Mouse (Mus musculus) cerebellum, postnatal 36 days (tissue): ENCODE measurements around the gene Gm28043.
"Not testable (repeated sequence)": the region's sequence is repeated elsewhere in the genome, so short reads cannot be mapped to it uniquely, and the experiment has no call there.

Experiments
- DNase-seq, 2 experiments: peaks; one replicate each; pipeline ENCODE4 v3.0.0; 2021 to 2022; ENCODE audit warnings: mixed read lengths in 2 of 2

The Gm28043 gene

DNA sequence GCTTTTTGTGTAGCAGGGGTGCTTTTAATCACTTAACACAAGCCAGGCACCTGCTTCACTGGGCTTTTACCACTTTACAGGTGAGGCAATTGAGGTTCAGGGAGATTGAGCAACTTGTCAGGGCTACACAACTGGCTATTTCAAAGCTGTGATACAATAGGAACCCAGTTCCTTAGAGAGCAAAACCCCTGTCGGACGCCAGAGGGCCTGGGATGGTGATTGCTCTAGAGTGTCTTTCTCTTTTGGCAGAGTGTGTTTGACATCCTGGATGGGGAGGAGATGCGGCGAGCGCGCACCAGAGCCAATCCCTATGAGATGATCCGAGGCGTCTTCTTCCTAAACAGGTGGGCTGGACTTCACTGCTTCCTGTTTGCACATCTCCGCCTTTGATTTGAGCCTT, 67.0 kb downstream of the Gm28043 start:
- DNase-seq, result no peak

DNA sequence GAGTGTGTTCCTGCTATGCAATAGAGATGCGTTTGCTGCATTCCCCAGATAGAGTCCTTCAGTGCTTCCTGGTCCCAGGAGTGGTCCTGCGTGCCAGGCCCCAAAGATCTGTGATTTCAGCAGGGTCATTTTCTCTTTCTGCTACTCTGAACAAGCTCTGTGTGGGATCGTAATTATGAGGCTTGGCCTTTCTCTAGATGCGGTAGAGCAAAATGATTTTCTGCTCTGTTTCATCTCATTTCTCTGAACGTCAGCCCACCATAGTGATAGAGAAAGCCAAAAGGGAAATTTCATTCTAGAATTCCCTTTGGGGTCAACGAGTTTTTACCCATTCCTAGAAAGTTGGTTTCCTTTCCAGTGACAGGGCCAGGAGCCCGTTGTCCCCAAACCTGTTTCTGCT, 67.6 kb downstream of the Gm28043 start:
- DNase-seq, result no peak

DNA sequence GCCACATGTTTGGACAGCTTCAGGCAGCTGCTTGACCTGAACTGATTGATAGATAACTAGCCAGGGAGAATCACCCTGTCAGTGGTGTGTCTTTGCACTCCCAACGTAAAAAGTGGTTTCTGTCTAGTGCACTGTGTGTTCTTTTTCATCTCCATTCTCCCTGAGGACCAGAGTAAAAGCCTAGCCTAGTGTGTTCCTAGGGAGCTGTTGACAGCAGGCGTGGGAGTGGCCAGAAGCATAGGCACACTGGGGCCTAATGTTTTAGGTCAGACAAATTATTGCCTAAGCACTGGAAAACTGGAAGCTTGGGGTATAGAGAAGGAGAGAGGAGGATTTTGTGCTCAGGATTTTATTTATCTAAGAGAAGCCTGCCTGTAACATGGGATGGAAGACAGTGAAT, 68.5 kb downstream of the Gm28043 start:
- DNase-seq, result no peak

DNA sequence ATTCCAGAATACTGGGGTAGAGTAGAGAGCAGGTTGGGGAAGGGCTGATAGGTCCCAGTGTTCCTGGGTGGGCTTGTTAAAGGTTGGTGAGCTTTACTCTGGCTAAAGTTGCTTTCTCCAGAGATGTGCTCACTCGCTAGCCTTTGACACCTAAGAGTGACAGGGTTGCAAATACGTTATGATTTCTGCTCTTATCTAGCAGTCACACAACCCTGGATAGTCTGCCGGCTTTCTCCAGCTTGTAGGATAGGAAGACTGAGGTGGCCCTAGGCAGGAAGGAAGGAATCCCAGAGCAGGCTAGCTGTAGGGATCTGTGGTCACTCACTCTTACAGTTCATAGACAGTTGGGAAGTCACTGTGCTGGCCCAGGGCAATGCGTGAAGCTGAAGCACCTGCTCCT, 69.6 kb downstream of the Gm28043 start:
- no peak for DNase-seq

DNA sequence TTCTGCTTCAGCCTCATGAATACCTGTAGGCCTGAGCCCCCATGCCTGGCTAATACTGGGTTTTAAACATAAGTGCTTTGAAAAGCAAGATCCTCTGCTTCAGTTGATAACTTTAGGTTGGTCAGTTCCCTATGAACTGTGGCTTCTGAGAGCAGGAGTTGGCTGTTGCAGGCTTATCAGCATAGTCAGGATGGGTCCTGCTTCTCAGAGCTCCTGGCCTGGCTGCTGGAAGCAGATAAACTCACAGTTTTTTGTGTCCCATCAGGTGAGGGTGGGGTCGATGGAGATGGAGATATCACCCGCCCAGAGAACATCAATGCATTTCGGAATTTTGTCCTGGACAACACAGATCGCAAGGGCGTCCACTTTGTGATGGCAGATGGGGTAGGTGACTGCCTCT, 72.1 kb downstream of the Gm28043 start:
- no peak for DNase-seq

DNA sequence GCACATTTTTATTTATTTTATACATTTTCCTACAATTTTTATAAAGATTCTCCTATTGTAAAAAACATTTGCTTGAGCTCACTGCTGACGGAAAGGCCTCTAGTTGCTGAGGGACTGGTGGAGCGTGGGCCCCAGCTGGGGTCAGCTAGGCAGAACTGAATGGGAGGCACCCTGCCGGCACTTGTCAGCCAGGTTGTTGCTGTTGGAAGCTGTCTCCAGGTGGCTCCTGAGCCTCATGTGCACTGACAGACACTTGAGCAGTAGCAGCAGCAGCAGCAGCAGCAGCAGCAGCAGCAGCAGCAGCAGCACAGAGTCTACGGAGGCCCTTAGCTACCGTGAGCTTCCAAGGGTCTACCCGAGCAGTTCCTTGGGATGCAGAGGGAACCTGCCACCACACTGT, 72.7 kb downstream of the Gm28043 start:
- no peak for DNase-seq

DNA sequence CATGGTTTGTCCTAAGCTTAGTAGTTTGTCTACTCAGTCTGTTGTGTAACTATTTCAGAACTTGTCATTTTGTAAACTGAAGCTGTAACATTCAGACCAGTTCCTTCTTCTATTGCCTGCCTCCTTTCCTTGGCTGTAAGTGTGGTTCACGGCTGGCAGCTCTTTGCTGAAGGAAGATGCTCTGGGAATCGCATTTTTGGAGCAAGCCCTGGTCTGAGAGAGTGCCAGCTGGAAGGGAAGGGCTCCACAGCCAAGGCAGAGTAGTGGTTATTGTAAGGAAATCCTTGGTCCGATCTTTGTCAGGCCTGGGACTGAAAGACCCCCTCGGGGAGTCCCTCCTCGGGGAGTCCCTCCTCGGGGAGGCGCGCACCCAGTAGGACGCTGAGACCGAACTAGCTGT, 73.9 kb downstream of the Gm28043 start:
- peak; percentile 72 to 77 for DNase-seq

DNA sequence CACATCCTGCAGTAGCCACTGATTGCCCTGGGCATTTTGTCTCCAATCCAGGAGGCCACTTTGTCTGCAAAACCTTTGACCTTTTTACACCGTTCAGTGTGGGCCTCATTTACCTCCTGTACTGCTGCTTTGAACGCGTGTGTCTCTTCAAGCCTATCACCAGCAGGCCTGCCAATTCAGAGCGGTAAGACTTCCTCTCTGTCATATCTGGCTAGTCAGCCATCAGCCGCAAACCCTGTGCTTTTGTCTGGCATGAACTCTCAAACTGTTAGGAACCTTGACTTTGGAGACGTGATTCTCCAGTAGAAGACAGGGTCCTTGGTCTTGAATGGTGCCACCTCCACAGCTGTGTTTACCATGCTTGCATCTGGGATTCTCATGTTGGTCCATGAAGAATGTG, 75.6 kb downstream of the Gm28043 start:
- DNase-seq, result no peak

DNA sequence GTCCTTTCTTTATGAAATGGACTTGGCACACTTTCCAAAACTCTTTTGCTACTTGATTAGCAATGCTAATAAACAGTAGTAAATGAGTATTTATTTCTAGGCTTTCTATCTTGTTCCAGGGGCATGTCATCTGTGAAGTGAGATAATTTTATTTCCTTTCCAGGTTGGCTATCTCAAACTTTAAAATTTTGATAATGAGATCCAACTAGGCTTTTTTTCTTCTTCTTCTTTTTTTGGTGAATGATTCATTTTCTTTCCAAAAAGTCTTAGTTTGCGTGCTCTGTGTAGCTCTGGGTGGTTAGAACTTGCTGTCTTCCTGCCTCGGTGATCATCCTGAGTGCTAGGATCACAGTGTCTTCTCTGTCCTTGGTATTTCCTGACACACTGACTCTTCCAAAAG, 78.2 kb downstream of the Gm28043 start:
- no peak for DNase-seq

DNA sequence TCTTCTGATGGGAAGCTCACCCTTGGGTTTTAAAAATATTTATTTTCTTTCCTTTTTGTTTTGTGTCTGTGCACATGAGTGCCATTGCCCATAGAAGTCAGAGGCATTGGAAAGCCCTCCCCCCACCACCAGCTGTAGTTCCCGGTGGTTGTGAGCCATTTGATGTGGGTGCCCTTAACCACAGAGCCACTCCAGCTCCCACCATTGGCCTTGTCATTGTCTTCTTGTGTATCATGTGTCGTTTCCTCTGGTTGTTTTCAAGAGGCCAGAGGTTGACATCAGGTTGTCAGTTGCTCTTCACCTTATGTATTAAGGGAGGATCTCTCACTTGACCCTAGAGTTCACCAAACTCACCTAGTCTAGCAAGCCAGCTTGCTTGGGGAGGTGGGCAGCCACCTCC, 78.9 kb downstream of the Gm28043 start:
- no peak for DNase-seq

DNA sequence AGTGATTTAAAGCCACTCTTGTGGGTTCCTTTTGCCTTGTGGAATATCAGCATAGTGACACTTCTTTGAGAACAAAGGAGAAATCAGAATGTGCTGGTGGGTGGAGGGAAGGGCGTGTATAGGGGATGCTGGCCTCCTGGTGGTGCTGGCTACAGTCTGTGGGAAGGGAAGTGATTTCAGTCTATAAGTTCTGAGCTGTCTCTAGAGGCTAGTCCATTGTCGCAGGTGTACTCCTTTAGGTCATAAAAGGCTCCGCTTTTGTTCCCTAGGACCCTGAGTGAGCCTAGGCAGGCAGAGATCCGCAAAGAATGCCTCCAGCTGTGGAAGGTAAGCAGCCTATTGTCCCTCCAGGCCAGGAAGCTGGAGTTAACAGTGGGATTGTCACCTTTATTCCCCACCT, 79.8 kb downstream of the Gm28043 start:
- no peak for DNase-seq

DNA sequence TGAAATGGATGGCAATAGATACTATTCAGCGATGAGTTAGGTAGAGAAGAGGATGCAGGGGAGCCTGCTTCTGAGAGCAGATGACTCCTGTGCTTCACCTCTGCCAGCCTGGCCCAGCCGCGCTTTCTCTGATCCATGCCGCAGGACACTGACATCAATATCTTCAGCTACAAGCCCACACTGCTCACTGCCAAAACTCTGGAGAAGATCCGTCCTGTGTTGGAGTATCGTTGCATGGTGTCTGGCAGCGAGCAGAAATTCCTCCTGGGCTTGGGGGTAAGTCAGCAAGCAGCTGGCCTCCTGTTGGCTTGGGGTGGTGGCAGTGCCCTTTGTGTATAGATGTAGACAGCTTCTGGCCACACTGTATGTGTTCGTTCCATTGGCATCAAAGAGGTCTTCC, 82.3 kb downstream of the Gm28043 start:
- no peak for DNase-seq

DNA sequence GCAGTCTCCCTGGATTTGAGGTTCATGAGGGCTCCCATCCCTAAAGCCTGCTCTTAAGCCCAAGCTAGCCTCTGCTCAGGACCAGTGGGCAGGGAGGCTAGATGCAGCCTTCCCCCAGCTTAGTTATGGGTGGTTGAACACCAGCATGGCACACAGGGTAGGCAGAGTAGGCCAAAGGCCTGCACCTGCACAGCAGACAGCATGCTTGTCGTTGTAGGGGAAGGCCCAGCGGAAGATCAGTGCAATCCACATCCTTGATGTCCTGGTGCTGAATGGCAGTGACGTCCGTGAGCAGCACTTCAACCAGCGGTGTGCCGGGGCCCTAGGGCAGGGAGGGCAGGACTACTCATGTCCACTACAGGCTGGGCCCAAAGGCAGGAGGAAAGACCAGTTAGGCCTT, 83.7 kb downstream of the Gm28043 start:
- no peak for DNase-seq

DNA sequence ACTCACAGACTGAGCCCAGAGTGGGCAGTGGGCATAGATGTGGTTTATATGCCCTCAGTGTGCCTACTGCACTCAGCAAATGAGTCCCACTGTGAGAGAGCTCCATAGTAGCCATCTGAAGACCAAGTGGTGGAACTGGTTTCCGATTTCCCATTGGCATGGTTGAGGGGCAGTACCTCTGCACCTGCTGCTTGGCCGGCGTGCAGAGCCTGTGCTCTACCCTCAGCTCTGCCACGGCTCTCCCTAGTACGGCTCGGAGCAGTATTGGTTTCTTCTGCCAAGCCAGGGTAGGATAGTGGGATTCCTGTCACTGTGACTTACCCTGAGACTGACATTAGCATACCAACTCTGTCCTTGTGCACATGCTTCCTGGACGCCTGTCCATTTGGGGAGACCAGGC, 85.9 kb downstream of the Gm28043 start:
- DNase-seq, result no peak

DNA sequence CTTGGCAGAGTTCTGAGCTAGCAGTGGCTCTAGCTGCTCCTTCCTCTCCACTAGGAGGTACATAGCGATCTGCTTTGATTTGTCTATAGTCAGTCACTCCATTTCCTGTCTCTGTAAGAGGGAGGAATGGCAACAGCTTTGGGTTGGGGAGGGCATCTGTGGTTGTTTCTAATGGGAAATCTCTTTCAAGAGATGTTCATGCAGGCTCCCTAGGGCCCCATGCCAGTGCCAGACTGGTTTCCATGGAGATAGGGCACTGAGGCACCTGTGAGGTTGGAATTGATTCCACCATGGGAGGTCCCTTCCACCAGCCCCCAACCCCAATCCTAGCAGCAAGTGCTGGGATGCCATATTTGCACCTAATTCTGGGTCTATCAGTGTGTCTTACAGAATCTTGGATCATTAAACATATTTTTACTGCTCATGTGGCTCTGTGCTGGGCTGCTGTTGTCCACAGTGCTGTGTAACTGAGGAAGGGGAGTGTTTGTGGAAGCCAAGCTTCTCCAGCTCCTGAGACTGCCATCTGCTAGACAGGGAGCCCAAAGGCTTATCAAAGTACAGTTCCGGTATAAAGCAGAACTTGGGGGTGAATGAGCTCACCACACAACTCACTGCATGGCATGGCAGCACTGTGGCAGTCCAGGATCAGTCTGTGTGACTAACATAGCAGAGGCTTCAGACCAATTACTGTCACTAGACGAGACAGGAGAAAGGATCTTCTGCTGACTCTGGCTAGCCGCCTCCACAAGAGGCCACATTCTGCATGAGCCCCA, 88.4 kb downstream of the Gm28043 start:
- DNase-seq, result no peak

DNA sequence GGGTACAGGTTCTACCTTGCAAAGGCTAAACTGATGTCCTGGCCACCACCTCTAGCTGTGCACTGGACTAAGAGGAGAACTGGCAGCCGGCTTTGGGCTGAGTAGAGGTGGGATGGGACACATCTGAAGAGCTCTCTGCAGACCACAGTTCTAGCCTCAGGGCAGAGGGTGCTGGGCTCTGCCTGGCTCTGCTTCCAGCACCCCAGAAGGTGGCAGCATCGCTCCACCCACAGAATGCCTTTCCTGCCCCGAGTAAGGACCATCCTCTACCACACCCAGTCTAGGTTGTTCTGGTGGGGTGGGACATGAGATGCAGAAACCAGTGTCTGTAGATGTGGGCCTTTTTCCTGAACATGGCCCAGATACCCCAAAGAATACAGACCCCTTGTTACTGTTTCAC, 90.1 kb downstream of the Gm28043 start:
- peak; percentile 75 to 76 for DNase-seq

DNA sequence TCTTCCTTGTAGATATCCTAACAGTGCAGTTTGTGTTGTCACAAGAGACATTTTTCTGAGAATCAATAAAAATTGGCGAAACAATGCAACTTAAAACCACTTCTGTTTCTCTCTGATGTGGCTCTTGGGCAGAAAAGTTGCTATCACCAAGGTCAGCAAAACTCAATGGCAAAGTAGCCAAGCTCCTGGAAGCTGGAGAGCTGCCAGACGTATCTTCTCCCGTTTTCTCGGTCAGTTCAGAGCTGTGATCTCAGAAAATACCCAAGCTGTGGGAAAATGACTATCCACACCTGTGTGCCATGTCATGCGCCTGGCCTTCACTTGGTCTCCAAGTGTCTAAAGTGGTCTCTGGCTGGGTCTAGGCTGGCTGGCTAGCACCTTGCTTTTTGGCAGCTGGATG, 91.2 kb downstream of the Gm28043 start:
- DNase-seq, result no peak

DNA sequence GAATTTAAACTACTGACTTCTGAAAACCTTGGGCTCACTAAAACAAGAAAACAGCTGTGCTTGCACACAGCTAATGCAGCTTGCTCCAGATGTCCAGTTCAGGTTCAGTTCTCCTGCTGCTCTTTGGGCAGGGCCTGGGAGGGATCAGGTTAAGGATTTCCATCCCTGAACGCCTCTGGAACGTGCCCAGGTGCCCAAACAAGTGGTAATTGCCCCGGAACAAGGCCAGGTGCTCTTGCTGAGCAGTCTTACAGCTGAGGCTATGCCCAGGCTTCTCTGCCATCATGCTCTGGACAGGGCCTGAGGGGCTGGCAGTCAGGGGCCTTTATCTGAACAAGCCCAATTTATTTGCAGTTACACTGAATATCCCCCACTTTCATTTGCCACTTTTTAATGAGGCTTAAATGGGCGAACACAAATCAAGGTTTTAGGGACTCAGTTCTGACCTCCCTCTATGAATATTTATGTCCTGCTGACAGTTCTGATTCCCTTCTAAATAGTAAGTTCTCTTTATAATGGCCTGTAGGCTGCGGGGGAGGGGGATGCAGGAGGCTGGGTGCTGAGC, 92.4 kb downstream of the Gm28043 start:
- DNase-seq, result no peak

DNA sequence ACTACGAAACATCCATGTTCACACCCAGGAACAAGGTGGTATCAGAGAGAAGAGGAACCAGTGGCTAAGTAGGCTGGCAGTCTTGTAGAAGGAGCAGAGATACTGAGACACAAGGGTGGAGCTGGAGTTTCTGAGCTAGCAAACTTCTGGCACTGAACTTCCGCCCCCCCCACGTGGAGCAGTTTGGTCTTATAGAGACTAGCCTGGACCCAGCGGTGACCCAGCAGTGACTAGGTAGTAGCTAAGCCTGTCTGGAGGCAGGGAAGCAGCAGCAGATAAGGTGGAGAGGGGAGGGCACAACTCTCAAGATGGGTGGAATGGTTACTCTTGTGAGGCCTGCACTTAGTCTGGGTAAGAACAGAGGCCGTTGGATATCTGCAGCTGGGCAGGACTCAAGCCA, 94.1 kb downstream of the Gm28043 start:
- DNase-seq, result no peak

DNA sequence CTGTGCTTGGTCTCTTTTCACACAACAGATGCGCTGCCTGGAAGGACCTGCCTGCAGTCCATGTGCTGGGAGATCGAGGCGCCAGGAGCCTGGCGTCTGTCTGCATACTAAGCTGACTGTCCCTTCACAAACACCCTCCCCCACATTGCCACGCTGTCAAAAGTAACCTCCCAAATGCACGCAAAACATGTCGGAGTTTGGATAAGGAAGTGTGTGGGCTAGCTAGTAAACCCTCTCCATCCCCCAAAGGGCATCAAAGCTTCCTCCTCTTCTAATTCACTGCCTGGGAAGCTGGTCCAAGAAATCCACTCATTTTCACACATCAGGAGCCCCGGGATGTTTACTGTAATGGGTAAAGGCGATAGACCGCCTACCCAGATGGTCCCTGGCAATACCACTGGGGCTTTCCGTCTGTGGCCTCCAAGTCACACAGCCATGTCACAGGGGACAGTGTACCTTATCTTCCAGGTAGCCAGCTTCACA, 95.9 kb downstream of the Gm28043 start:
- peak in 1 of 2 experiments; percentile 34 for DNase-seq

DNA sequence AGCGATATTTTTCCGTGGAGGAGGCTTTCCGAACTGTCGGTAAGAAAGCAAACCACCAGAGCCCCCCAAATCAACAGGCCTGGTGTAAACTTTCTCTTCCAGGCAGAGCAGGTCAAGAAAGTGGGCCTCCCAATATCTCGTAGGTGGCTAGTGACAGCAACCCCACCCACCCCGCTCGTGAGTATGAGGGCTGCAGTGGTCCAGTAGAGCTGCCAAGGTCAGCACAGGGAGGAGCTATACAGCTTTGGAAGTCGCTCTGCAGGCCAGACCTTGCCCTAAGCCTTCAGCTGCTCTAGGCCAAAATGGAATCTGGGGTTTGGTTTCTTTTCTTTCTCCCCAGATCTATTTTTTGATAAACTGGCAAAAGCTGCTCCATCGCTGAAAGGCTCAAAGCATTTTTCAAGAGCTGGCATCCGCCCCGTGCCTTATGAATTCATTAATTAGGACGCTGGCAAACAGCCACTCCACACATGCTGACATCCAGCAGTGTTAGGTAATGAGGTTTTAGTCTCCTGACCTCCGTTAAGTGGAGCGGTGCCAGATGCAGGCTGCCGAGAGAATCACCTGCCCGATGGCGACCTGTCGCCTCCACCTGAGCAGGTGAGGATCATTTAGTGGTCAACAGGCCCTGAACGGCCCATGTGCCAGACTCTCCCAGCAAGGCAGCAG, 96.5 kb downstream of the Gm28043 start:
- peak; percentile 86 to 88 for DNase-seq

DNA sequence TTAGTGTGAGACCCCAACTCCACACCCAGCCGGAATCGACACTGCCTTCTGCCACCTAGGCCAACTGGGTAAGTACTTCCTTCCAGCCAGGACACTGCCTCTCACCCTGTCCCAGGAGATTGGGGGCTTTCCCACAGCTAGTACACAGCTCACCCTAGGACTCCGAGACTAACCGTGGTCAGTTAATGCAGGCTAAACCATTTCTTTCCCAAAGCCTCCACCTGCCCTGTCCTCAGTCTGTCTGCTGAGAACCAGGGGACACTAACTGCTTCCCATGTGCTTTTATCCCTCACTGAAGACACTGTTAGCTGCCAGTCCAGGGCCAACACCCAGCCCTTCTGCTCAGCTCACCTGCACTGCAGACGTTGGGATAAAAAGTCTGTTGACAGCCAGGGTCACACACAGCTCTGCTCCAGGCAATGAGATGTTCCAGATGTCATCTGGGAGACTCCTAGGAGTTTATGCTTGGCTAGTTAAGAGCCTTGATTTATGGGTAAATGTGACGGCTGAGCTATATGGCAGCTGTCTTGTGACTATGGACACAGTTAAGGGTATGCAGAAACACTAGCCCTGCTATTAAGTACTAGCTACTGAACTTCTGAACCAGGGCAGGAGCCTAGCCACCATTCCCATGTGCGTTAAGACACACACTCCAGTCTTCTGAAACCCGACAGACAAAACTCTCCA, 97.2 kb downstream of the Gm28043 start:
- DNase-seq, result no peak

DNA sequence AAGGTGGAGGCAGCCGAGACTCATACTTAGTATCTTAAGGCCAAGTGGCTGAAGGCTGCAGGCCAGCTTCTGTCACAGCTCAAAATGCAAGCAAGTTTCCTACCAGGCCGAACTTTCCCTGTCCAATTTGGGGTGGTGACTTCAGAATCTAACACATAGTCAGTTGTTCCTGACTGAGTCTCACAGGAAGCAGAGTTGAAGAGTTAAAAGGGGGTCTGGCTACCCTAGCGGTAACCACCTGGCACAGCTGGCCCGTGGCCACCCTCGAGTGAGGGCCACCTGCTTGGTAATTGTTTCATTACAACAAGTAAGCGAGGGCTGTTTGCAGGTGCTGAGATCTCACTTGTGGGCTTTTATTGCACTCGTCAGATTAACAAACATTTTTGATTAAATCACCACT, 97.9 kb downstream of the Gm28043 start:
- DNase-seq, result peak in 1 of 2 experiments; percentile 50

DNA sequence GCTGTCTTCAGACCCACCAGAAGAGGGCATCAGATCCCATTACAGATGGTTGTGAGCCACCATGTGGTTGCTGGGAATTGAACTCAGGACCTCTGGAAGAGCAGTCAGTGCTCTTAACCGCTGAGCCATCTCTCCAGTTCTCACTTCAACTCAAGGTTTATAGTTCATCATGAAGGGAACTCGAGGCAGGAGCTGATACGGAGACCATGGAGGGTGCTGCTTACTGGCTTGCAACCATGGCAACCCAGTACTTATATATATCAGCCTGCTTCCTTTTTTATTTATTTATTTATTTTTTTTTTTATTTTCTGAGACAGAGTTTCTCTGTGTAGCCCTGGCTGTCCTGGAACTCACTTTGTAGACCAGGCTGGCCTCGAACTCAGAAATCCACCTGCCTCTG, 99.1 kb downstream of the Gm28043 start:
- not testable (repeated sequence) for DNase-seq
